Mouse (Mus musculus) erythroblast, adult 5-6 weeks (primary cell): Measurements from ENCODE around the gene Arv1. TPM values are rescaled to one million over a fixed set of nuclear protein-coding genes. Genes with fewer than 3 reads are reported as not detected.

Source experiments
- ATAC-seq: replicated peaks from 2 replicates; pipeline ENCODE4 v1.8.0; 2016; ENCODE audit warnings: moderate number of reproducible peaks, mild to moderate bottlenecking, moderate TSS enrichment, inconsistent platforms; ENCODE audit not compliant: poor library complexity, low FRiP score, severe bottlenecking
- total RNA-seq, 2 experiments: library from RNA; stranded (forward) in 1 of 2; stranded (reverse) in 1 of 2; fragments of 150-400 nt in 1 of 2; fragments of 200-764, 138-1000 nt in 1 of 2; gene quantifications; 2 replicates each; pipeline versions ENCODE4 v1.2.3 to v1.2.4; 2015 to 2017; ENCODE audit warnings: low replicate concordance in 2 of 2

Arv1 gene
- total RNA-seq (2015; ENCODE audit: low replicate concordance) (2.5 TPM in 1 of 2 replicates, not detected in the other), total RNA-seq (2017; ENCODE audit: low replicate concordance) (1.1 TPM in 1 of 2 replicates, not detected in the other)

DNA sequence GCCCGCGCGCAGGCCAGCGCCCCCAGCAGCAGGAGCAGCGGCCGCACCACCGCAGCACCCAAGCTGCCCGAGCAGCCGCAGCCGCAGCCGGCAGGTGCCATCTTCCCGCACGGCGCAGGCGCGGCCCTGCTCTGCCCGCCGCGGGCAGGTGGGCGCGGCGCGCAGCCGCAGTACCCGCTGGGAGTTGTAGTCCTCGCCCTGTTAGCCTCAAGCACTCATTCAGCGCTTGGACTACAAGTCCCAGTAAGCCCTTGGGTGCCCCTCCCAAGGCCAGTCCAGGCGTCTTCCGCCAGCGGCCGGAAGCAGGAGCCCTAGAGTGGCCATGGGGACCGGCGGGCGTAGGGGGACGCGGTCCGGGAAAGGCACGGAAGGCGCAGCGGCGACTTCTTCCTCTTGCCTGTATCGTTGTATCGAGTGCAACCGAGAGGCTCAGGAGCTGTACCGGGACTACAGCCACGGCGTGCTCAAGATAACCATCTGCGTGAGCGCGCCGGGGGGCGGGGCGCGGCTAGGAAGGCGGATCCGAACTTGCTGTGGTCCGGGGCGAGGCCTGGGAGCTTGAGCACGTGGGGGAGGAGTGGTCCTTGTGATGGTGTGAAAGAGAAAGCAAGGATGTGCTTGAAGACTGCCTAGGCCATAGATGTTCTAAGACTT, at the start of gene Arv1, which contains the start of gene Ttc13:
Arv1 (plus strand) TSS at position 278 of the 654 bp plus-strand sequence.
Ttc13 (minus strand) TSS at position 122 of the 654 bp plus-strand sequence.
- ATAC-seq: peak; percentile 97

DNA sequence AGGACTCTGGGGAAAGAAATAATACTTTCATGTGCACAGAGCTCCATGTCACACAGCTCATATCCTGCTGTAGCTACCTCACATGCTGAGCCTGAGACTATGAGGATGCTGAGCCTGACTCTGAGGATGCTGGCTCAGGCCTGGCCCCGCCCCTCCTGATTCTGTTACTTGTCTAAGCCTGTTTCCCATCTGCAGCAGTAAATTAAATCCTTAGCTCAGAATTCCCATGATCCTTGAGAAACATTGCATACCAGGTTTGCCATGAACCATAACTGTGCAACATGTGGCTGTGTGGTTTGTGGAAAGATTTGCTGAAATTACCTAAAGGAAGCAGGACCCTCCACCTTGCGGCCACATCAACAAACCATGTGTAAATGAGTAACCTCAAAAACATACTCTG, 49.6 kb upstream of the Arv1 start:
- no peak for ATAC-seq

DNA sequence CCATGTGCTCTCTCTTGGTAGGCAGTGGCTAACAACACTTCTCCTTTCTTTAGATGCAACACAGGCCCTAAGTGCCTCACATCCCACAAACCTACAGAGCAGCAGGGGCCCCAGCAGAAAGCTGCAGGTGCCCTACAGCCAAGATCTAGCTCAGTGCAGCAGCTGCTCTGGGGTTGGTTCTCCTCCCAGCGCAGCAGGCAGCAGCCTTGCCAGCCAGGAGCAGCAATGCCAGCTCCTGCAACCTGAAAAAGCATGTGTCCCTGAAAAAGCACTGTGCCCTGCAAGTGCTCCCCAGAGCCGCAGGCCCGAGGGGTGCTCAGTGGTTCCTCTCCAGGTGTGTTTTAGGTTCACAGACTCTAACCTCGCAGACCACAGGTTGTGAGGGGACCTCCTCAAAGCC, 45.3 kb upstream of the Arv1 start:
- no peak for ATAC-seq

DNA sequence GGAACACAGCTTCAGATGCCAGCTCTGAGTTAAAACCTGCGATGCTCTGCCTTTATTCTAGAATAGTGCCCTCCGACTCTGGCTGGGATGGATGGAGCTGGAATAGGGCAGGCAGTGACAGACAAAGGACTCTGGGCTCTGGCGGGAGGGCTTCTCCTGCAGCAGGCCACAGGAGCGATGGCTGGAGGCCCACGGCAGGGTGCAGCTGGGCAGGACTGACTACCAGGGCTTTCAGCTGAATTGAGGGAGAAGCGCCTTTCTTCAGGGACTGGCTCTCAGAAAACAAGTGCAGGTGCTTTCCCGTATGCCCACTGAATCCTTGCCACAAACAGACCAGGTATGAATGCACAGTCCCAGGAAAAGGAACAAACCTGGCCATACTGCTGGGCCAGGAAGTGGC, 44.9 kb upstream of the Arv1 start:
- no peak for ATAC-seq

DNA sequence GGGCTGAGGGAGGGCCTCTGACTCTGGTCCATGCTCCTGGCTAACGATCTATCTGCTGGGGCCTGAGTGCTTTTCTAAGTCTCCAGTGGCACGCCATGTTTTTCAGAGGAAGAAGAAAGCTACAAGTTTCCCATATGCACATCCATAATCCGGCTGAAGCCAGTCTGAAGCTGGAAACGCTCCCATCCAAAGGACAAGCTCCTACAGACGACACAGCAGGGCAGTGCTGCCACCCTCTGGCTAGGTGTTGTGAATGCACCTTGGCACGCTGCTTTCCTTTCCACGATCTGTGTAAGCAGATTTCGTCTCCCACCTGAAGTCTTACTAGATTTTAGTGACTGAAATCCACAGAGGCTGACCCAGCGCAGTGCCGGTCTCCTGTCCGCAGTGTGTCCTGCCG, 44.5 kb upstream of the Arv1 start:
- ATAC-seq: peak; percentile 81

DNA sequence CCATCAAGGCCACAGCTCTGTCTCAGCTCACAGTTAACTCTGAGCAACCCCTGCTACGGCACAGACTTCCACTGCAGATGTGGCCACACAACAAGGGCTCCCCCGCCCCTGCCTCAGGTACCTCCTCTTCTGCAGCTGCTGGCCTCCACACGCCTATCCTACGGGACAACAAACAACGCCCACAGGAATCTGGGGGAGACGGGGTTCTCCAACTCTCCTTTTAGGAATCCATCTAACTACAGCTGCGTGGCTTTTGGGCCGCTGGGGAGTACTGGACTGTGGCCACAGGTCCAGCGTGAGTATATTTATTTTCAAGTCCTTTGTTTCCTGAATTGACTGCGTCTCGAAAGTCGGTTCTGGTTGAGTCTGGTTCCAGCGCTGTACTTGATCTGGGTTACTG, 43.7 kb upstream of the Arv1 start:
- no peak for ATAC-seq

DNA sequence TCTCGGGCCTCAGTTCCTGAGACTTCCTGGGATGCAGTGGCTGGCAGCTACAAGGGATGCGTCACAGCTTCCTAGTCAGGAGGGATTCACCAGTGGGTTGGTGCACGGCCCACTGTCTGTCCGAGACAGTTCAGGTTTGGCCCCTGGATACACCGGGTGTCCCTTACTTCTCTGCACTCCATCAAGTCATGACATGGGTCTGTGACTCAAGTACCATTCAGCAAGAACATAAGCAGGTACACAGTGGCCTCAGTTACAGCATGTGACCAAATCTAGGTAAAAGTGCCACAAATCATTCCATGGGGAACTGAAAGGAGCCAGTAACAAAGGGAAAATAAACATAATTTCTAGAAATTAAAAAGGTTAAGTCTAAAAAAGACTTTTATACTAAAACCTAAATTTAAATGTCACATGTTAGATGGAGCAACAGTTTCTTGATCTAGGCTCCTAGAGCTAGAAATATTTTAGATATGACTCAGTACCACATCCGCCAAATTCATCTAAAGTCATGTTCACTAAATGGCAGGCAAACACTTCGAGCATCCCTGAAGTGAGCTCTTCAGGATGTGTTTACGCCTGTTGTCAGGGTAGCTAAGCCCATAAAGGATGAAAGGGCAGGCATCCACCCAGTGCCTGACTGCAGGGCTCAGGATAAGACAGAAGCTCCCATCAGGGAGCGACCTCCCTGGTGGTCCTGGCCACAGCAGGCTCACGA, 40.7 kb upstream of the Arv1 start:
- ATAC-seq: no peak

DNA sequence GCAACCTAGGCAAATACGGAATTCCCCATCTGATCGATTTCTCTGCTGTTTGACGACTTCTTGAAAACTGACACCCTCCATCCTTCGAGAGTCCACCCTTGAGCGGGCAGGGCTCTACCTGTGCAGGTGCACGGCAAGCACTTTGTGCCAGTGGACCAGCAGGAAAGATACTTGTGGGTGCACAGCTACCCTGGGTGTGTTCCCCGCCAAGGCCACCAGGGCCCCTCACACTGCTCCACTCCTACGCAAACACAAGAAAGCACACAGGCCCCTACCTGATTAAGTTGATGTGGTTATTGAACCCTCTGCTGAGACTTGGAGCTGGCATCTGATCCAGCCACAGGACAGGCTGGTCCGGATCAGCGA, 40.2 kb upstream of the Arv1 start:
- no peak for ATAC-seq

DNA sequence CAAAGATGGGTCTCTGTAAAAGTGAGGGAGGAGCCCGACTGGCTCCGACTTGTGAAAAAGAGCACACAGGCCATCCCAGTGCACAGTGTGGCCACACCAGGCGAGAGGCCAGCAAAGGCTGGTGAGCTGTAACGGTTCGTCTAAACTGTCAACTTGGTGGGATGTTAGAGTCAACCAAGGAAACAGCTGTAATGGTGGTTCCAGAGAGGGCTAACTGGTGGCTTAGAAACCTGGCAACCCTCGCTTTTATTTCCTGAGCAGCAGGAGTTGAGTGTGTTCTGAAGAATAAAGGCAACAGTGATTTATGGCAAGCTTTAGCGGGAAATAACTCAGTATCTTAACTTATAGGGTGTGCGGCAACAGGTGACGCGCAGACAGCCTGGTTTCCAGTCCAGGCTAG, 39.7 kb upstream of the Arv1 start:
- ATAC-seq: no peak

DNA sequence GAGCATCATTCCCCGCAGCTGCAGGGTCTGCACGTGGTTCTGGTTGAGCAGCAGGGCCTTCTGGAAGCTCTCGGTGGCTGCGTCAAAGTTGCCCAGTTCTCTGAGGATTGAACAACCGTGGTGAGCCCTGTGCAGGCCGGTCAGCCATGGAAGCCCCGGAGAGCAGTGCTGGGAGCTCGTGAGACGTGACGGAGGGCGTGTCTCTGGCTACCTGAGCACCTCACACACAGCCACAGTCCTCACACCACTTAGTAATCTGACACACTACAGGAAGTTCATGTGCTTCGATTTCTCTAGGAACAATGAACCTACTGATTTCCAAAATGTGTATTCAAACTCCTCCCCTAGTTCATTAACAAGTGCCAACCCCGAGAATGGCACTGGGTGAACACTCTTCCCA, 33.0 kb upstream of the Arv1 start:
- ATAC-seq: no peak

DNA sequence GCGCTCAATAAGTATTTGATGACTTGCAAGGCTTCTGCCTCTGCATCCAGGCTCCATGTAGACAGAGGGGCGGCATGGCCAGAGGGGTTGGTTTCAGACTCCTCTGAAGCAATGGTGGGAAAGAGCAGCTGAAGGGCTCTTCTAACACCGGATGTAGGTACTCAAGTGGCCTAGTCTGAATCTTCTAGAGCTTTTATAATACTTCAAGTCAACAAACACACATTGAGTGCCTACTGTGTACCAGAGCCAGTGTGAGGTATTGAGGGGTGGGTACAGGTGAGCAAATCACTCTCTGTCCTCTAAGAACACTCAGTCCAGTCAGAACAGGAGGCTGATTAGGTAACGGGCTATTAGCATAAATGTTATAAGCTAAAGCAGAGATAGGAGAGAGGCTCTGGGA, 30.2 kb upstream of the Arv1 start:
- no peak for ATAC-seq

DNA sequence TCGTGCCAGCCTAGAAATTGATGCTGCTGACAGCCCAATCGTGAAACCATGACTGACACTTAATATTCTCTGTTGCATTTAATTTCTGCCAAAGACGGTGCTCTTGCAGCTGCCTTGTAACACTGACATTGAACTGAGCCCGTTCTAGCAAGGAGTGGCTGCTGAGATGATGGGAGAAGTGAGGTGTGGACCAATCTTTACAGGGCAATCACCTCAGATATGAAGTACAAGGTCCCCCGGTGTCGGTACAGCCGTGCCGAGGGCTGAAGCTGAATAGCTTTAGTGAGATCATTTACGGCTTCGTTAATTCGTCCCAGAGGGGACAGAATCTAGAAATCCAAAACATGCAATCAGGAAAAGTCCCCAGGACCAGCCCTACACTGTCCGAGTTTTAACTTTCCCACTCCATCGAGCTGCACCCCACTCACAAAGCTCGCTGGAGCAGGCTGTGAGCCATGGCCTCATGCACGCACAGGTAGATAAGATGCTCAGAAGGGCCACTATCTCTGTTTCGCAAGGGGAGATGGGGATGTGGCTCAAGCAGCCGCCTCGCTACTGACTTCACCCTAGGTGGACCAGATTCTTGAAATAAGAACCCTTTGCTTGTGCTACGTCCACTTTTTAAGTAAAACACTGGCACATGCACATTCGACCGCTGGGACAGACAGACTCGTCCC, 26.4 kb upstream of the Arv1 start:
- no peak for ATAC-seq

DNA sequence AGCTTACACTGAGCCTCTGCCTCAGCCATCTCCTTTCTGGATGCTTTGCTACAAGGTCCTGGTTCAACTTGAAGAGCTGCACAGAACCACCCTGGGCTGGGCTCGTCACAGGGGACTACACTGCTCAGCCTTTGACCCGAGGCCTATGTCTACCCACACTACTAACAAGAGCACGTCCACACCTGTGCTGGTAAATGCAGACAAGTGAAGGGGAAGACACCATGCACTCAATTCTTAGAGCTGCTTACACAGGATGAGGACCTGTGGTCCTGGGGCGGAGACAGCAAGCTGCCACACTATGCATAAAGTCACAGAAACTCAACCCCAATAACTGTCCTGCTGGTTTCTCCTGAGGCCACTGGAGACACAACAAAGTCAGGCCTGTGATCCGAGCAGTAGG, 21.7 kb upstream of the Arv1 start:
- ATAC-seq: no peak

DNA sequence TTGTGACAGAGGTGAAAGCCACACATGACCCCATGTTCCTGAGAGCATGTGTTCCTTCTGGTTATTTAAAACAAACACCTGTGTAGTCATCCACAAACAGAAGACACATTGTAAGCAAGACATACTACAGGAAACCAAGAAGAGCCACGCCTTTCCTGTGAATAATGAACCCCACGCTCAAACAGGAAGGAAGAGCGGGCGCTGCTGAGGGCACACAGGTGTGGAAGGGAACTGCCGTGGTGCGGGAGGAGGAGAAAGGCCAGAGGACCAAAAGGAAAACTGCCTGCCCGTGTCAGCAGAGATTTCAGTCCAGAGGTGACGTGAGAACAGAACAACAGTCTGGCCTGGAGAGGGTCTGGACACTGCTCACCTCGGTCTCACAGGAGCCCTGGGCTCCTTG, 20.9 kb upstream of the Arv1 start:
- no peak for ATAC-seq

DNA sequence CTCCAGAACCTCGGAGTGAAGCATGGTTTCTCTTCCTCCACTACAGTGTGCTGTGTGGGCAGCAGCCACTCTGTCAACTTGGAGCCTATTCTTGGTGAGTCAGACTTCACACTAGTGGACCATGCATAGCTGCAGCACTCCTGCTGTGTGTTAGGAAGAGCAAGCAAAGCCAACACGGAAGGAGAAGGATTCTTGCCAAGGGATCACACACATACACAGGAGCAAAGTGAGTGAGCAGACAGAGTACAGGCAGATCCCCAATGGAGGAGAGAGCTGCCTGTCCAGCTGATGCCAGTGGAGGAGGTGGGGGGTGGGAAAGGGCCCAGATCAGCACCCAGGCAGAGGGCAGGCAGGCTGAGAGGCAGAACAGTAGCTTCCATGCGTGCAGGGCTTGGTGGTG, 19.8 kb upstream of the Arv1 start:
- no peak for ATAC-seq

DNA sequence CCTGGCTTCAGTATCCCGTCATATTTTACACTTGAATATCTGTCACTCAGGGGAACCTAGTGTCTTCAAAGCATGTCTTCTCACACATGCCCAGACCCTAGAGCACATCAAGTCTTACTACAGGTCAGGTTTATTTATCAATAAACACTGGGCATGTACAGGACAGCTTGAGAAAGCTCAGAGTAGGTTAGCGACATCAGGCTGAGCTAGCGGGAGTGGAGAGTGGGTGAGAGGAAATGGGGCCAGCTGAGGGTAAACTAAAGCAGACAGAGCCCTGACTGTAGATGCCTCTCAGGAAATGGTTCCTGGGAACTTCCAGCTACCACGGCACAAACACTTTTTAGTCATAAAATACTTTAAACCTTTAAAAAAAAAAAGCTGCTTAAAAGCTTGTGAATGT, 18.4 kb upstream of the Arv1 start:
- no peak for ATAC-seq

DNA sequence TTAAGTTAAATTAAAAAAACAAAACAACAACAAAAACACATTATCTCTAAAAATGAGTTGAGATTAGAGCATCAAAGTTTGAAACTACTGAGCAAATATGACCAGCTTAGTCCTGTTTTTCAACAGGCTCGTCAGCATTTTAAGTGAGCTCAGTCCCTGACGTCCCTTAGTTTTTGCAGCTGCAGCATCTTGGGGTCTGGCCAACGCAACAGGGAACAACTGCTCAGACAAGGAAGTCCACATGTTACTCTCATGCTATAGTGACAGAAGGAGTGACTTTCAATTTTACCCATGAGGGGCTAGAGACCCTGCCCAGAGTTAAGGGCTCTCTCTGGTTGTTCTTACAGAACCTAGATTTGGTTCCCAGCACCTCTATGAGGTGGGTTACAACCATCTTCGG, 17.6 kb upstream of the Arv1 start:
- ATAC-seq: no peak

DNA sequence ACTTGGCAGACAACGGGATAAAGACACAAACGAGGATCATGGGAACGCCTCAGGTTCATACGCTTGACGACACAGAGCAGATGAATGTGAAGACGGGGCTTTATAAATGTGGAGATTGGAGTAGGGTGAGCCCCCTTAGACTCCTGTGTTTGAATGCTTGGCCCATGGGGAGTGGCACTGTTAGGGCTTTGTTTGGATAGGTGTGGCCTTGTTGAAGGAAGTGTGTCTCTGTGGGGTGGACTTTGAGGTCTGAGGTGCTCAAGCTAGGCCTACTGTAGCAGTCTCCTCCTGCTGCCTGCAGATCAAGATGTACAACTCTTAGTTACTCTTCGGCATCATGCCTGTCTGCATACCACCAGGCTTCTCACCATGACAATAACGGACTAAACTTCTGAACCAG, 16.1 kb upstream of the Arv1 start:
- ATAC-seq: no peak

DNA sequence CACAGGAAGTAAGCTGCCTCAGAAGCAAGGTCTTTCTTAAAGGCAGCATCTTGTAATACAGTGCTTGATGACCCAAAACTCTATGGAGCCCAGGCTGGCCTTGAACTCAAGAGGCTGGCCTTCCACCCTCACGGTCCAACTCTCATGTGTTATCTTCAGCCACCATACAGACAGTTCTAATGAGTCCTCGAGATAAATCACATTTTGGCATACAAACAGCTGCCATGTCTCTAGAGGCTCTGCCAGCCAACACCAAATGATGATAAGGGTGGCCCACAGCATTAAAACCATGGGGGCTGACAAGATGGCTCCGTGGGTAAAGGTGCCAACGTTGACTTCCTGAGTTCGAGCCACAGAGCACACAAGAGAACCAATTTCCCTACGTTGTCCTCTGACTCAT, 8.7 kb upstream of the Arv1 start:
- peak; percentile 79 for ATAC-seq

DNA sequence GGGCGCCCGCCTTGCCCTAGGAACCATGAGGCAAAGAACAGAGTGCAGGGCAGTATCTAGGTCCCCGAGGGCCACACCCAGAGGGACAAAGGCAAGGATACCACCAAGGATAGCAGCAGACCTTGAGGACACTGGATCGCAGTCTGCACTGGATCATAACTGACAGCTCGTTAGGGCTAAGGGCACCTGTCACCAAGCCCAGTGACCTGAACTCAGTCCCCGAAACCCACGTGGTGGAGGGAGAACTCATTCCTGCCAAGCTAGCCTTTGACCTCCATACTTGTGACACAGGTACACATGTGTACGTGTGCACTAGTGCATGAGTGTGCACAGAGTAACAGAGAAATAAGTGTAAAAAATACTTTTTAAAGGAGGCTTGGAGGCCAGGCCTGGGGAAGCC, 6.2 kb upstream of the Arv1 start:
- no peak for ATAC-seq

DNA sequence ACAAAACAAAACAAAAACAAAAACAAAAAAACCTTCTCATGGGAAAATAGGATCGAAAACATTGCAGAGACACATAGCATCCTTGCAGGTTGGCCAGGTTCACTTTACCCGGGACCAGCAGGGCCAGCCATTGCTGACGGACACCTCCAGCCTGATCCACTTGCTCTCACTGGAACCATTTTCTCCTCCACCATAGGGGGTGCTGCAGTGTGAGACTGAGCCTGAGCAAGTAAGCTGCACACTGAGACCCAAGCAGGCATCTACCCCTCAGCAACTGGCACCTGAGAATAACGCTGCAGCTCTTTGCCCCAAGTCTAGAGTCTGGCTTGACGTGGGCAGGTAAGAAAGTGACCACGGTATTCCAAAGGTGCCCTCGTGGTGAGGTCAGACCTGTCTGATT, 1.8 kb upstream of the Arv1 start:
- ATAC-seq: no peak
